Mouse (Mus musculus) liver, postnatal 0 days (tissue): ENCODE data around the gene Dmrtc1a. TPM values are rescaled to one million over a fixed set of nuclear protein-coding genes. Genes with fewer than 3 reads are reported as not detected.
"Not testable (repeated sequence)": the region's sequence is repeated elsewhere in the genome, so short reads cannot be mapped to it uniquely, and the experiment has no call there.

Source experiments
- ATAC-seq: fragments of 200-750 bp; cut with Nextera tagmentation; 2 replicates; pipeline ENCODE4 v1.8.0; 2017; ENCODE audit warnings: mild to moderate bottlenecking, moderate library complexity
- DNase-seq: peaks from one replicate; pipeline ENCODE4 v3.0.0-alpha.2; 2016
- H3K27ac ChIP-seq: fragments of 300-500 bp; sonication (generic); 2 replicates; pipeline ENCODE4 v1.5.1; 2014; ENCODE audit warnings: antibody characterized with exemption, moderate library complexity, mild to moderate bottlenecking, low read depth
- H3K27me3 ChIP-seq: fragments of 300-500 bp; sonication (generic); 2 replicates; pipeline ENCODE4 v1.6.1; 2014; ENCODE audit warnings: low read length, control low read depth, mixed read lengths; ENCODE audit not compliant: insufficient read depth
- H3K36me3 ChIP-seq: fragments of 300-500 bp; sonication (generic); replicated peaks from 2 replicates; pipeline ENCODE4 v1.6.1; 2014; ENCODE audit warnings: mild to moderate bottlenecking, control low read depth, low read length, moderate library complexity, mixed read lengths; ENCODE audit not compliant: insufficient read depth
- H3K4me1 ChIP-seq: fragments of 300-500 bp; sonication (generic); 2 replicates; pipeline ENCODE4 v1.6.1; 2014; ENCODE audit warnings: antibody characterized with exemption, mild to moderate bottlenecking, control low read depth; ENCODE audit not compliant: insufficient read depth
- H3K4me2 ChIP-seq: fragments of 300-500 bp; sonication (generic); 2 replicates; pipeline ENCODE4 v1.6.1; 2014; ENCODE audit warnings: low read depth, mild to moderate bottlenecking, low read length, moderate library complexity, mixed read lengths
- H3K4me3 ChIP-seq: fragments of 300-500 bp; sonication (generic); 2 replicates; pipeline ENCODE4 v1.5.1; 2014; ENCODE audit warnings: low read depth, low read length
- H3K9ac ChIP-seq: fragments of 300-500 bp; sonication (generic); replicated peaks from 2 replicates; pipeline ENCODE4 v1.6.1; 2014; ENCODE audit warnings: mild to moderate bottlenecking, moderate library complexity
- H3K9me3 ChIP-seq: fragments of 300-500 bp; sonication (generic); 2 replicates; pipeline ENCODE4 v1.6.1; 2016; ENCODE audit warnings: mild to moderate bottlenecking, control low read depth, low read length, mixed read lengths
- CTCF ChIP-seq: sonication (generic); IDR thresholded peaks from 2 replicates; pipeline ENCODE4 v1.5.1; 2016; ENCODE audit warnings: antibody characterized with exemption, low read depth
- EP300 ChIP-seq: IDR thresholded peaks from 2 replicates; pipeline ENCODE4 v1.6.1; 2016; ENCODE audit warnings: antibody characterized with exemption, low read depth, mild to moderate bottlenecking
- WGBS: fragments of 180-500 bp; shearing (Covaris S2); extraction: QIAGEN DNeasy Blood & Tissue Kit; methylation state at CpG from one replicate; pipeline ENCODE4 v1.1.7; 2014; ENCODE audit not compliant: insufficient replicate concordance; 5-methylcytosine and 5-hydroxymethylcytosine counted together
- polyA plus RNA-seq: library from polyadenylated mRNA; unstranded; fragments of >200 nt; fragmentation: Nextera tagmentation; extraction: Ambion mirVana; gene quantifications from 2 replicates; pipeline ENCODE4 v1.2.1, GENCODE M21; 2015

Dmrtc1a gene
- polyA plus RNA-seq, 1 experiment from 2014 or later, result not detected

DNA sequence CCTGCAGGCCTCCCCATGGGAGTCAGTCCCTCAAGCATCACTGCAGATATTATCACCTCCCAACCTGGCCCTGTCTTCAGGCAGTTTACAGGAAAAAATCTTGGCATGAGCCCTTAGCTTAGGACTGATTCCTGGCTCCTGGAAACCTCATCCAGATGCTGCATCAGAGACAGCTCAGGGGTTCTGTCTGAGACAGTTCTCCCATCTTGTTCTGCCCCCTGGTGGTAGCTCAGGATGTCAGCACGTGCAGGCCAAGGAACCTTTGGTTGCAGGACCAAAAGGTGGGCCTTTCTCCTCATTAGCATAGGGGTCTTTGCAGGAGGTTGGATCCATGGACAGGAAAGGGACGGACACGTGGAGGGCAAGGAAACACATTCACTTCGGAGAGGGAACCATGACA lies 18.2 kb upstream of the Dmrtc1a start:
- not testable (repeated sequence) for H3K9ac ChIP-seq, H3K36me3 ChIP-seq, H3K27ac ChIP-seq, ATAC-seq, H3K27me3 ChIP-seq, H3K4me2 ChIP-seq, H3K4me3 ChIP-seq, DNase-seq, H3K4me1 ChIP-seq, H3K9me3 ChIP-seq
- peak; percentile 52 for TF ChIP-seq CTCF
- WGBS, result 35% methylated on average over 4 of the region's 4 CpGs

- not testable (repeated sequence) for H3K9ac ChIP-seq, ATAC-seq, H3K4me2 ChIP-seq, H3K4me1 ChIP-seq, H3K36me3 ChIP-seq, H3K27ac ChIP-seq, DNase-seq, H3K27me3 ChIP-seq, H3K4me3 ChIP-seq, H3K9me3 ChIP-seq
- 72% methylated on average over 1 of the region's 1 CpGs for WGBS
Measured at GRCm38 (mm10) chrX:102914823-102915222, 6.3 kb upstream of the Dmrtc1a start.

- Histone ChIP-seq H3K27me3 (no peaks in the 10 kb centered on the region), H3K4me2 (no peak within 1 kb of the TSS), H3K36me3 (no peaks in the 10 kb centered on the region), H3K9ac (no peak within 1 kb of the TSS), H3K27ac (no peak within 1 kb of the TSS), H3K4me1 (no peaks in the 10 kb centered on the region), H3K4me3 (no peak within 1 kb of the TSS), H3K9me3 (no peaks in the 10 kb centered on the region)
- WGBS, result 79% methylated on average over 6 of the region's 6 CpGs
- no peak for DNase-seq
- TF ChIP-seq EP300, result no peak
- no peak for TF ChIP-seq CTCF
- ATAC-seq, result no peak
Measured at GRCm38 (mm10) chrX:102867871-102868270, 40.6 kb downstream of the Dmrtc1a start, which contains the start of gene 1700031F05Rik. 1700031F05Rik (minus strand) TSS chrX:102867971.

DNA sequence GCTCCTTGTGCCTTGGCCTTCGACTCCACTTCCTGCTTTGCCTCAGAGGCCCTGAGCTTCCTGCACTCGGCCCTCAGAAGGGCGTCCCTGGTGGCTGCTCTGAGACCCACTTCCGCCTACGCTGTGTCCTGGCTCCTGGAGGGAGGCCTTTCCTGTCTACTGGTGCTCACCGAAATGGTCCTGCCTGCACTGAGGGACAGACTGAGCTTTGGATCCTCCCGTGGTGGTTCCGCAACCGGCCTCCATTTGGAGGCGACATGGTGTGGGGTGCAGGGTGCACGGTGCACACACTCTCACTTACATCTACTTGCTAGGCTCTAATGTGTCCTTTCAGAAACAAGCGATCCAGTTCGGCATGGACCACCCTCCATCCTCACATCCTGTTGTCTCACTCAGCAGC lies 54.0 kb downstream of the Dmrtc1a start, which contains the start of gene Dmrtc1c2:
TSS of gene Dmrtc1c2 (minus strand) at position 101 of the 400 bp plus-strand sequence.
- no CpG with 5 or more reads among the region's 13 CpGs for WGBS
- DNase-seq, H3K4me1 ChIP-seq, H3K4me3 ChIP-seq, H3K9me3 ChIP-seq, H3K4me2 ChIP-seq, H3K27me3 ChIP-seq, H3K36me3 ChIP-seq, H3K9ac ChIP-seq, H3K27ac ChIP-seq, ATAC-seq: not testable (repeated sequence)

Other genes with a start within 250 kb of the Dmrtc1a start
- not detected in 2 replicates for gene Gm3880, start 221.7 kb downstream of the Dmrtc1a start, polyA plus RNA-seq
- not detected in 2 replicates for gene Gm9112, start 201.1 kb downstream of the Dmrtc1a start, polyA plus RNA-seq
- not detected in 2 replicates for gene Dmrtc1b, start 200.8 kb downstream of the Dmrtc1a start, polyA plus RNA-seq
- gene Dmrtc1c1, start 105.7 kb downstream of the Dmrtc1a start, polyA plus RNA-seq, result not detected in 2 replicates
- not detected in 2 replicates for gene Dmrtc1c2, start 54.1 kb downstream of the Dmrtc1a start, polyA plus RNA-seq
- gene 1700031F05Rik, start 40.7 kb downstream of the Dmrtc1a start, polyA plus RNA-seq, result not detected in 2 replicates
- not detected in 2 replicates for gene 1700011M02Rik, start 218 bp upstream of the Dmrtc1a start, polyA plus RNA-seq
- not detected in 2 replicates for gene 1700018G05Rik, start 19.7 kb upstream of the Dmrtc1a start, polyA plus RNA-seq